Comparison of ENCODE assay signal across 8 mouse cellular contexts in the genomic region with DNA sequence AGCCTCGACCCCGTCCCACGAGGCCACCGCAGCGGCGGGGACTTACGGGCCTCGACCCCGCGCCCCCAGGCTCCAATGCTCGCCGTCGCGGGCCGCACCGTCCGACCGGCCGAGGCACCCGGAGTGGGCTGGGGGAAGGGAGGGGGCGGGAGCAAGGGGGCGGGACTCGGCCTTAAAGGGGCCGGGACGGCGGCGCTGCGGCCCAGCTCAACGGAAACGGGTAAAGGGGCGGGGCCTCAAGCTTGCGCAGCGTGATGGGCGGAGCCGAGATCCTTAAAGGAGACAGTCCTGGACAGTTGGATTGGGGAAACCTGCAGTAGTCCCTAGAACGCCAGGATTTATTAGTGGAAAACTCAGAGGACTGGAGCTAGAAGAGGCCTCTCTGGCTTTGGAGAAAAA. TPM values are rescaled to one million over a fixed set of nuclear protein-coding genes. Genes with fewer than 3 reads are reported as not detected.
DNase-seq lines count a peak whose midpoint lies in the region; ATAC-seq and TF ChIP-seq lines count a peak whose summit lies in the region.

A gene (minus strand): TSS at position 141 of the 399 bp plus-strand sequence.

- TF ChIP-seq CTCF in liver, adult 2 months (IDR thresholded peaks at IDR 0.05; ENCODE audit: low read depth, low read length) = no peak

- H3K36me3 ChIP-seq in heart, embryonic 11.5 days (ENCODE audit: control insufficient read depth, insufficient read depth, low read length) = no peaks in the 10 kb centered on the region
- 0 out of 2 replicates have a peak, but pooled peaks cover 3% of the 10 kb centered on the region for H3K36me3 ChIP-seq in kidney, embryonic 16.5 days (ENCODE audit: insufficient read depth, low read length)
- H3K36me3 ChIP-seq in liver, adult 2 months (ENCODE audit: control insufficient read depth, insufficient read depth, low read length) = peaks cover 13% of the 10 kb centered on the region; the same call in 1 of the 2 replicates
- peaks cover 15% of the 10 kb centered on the region for H3K36me3 ChIP-seq in myocyte (ENCODE audit: control insufficient read depth, insufficient read depth)
- H3K36me3 ChIP-seq in splenic B cell, adult 2 months (ENCODE audit: control insufficient read depth, insufficient read depth, low read length, poor library complexity, severe bottlenecking) = no peaks in the 10 kb centered on the region

- H3K27ac ChIP-seq in heart, embryonic 11.5 days (ENCODE audit: low read depth, low read length) = peak within 1 kb of the TSS; percentile 84
- peak within 1 kb of the TSS; percentile 89 for H3K27ac ChIP-seq in kidney, embryonic 16.5 days (ENCODE audit: low read length)
- H3K27ac ChIP-seq in liver, adult 2 months (replicated peaks; ENCODE audit: insufficient read depth, low read depth, low read length) = peak within 1 kb of the TSS; percentile 98

- WGBS in heart, embryonic 11.5 days (ENCODE audit: insufficient replicate concordance) = 1% methylated on average over 27 of the region's 36 CpGs
- 0% methylated on average over 26 of the region's 36 CpGs for WGBS in kidney, embryonic 16.5 days
- WGBS in liver, adult 2 months = under 1% methylated on average over 36 of the region's 36 CpGs

- TF ChIP-seq POLR2A in liver, adult 2 months (IDR thresholded peaks at IDR 0.05; ENCODE audit: extremely low read depth, insufficient read depth, low read length) = 0 out of 2 replicates have a peak, but pooled peaks have one; percentile 49
- peak; percentile 64 for TF ChIP-seq POLR2A in myocyte (IDR thresholded peaks at IDR 0.05; ENCODE audit: insufficient read length, low read depth)

- H3K4me2 ChIP-seq in heart, embryonic 11.5 days = peak within 1 kb of the TSS; percentile 91
- peak within 1 kb of the TSS; percentile 85 for H3K4me2 ChIP-seq in kidney, embryonic 16.5 days (replicated peaks; ENCODE audit: low read depth, low read length)
- peak within 1 kb of the TSS; percentile 89 for H3K4me2 ChIP-seq in myocyte (ENCODE audit: low read depth)

- peak within 1 kb of the TSS; percentile 94 for H3K4me3 ChIP-seq in heart, embryonic 11.5 days (ENCODE audit: low read depth, low read length)
- H3K4me3 ChIP-seq in kidney, embryonic 16.5 days (ENCODE audit: low read length) = peak within 1 kb of the TSS; percentile 78
- peak within 1 kb of the TSS; percentile 86 for H3K4me3 ChIP-seq in liver, adult 2 months (ENCODE audit: insufficient read depth, low read depth, low read length)
- peak within 1 kb of the TSS; percentile 72 for H3K4me3 ChIP-seq in myocyte

- H3K9me3 ChIP-seq in heart, embryonic 11.5 days (replicated peaks; ENCODE audit: control insufficient read depth, low read length) = no peaks in the 10 kb centered on the region
- no peaks in the 10 kb centered on the region for H3K9me3 ChIP-seq in kidney, embryonic 16.5 days (ENCODE audit: low read length)

- H3K79me2 ChIP-seq in liver, adult 2 months (ENCODE audit: control insufficient read depth, insufficient read depth, low read length) = peaks cover 12% of the 10 kb centered on the region
- peaks cover 30% of the 10 kb centered on the region for H3K79me2 ChIP-seq in myocyte (ENCODE audit: control insufficient read depth, insufficient read depth)

- H3ac ChIP-seq in myocyte (ENCODE audit: control insufficient read depth, insufficient read length) = peak within 1 kb of the TSS; percentile 51

- peak; percentile 93 for DNase-seq in B cell, adult 2 months
- DNase-seq in brain, adult 2 months (ENCODE audit: low read depth, low spot score) = peak; percentile 98
- peak; percentile 89 for DNase-seq in liver, adult 2 months (ENCODE audit: extremely low read depth, low read depth, low spot score)
- DNase-seq in splenic B cell, adult 2 months (ENCODE audit: low read depth, low spot score) = peak; percentile 93

- H3K27me3 ChIP-seq in heart, embryonic 11.5 days (ENCODE audit: control insufficient read depth, insufficient read depth, low read length) = no peaks in the 10 kb centered on the region
- H3K27me3 ChIP-seq in kidney, embryonic 16.5 days (ENCODE audit: insufficient read depth, low read length) = no peaks in the 10 kb centered on the region
- H3K27me3 ChIP-seq in liver, adult 2 months (ENCODE audit: control insufficient read depth, insufficient read depth, low read length) = no peaks in the 10 kb centered on the region
- H3K27me3 ChIP-seq in myocyte (ENCODE audit: control insufficient read depth, insufficient read depth, insufficient read length) = no peaks in the 10 kb centered on the region
- no peaks in the 10 kb centered on the region for H3K27me3 ChIP-seq in splenic B cell, adult 2 months (ENCODE audit: control insufficient read depth, insufficient read depth, low read length, poor library complexity, severe bottlenecking)

- H3K9ac ChIP-seq in heart, embryonic 11.5 days (ENCODE audit: low read depth, low read length) = peak within 1 kb of the TSS; percentile 85
- H3K9ac ChIP-seq in kidney, embryonic 16.5 days (replicated peaks; ENCODE audit: low read length) = peak within 1 kb of the TSS; percentile 84
- peak within 1 kb of the TSS; percentile 94 for H3K9ac ChIP-seq in liver, adult 2 months (ENCODE audit: low read depth, low read length)

- peak; percentile 91 for ATAC-seq in erythroblast, adult 5-6 weeks (replicated peaks; ENCODE audit: low FRiP score, poor library complexity, severe bottlenecking)
- ATAC-seq in heart, embryonic 11.5 days (replicated peaks; ENCODE audit: insufficient number of reproducible peaks, low FRiP score, low TSS enrichment) = peak; percentile 92
- peak; percentile 95 for ATAC-seq in kidney, embryonic 16.5 days (ENCODE audit: low FRiP score, low TSS enrichment)

- H3K4me1 ChIP-seq in heart, embryonic 11.5 days (ENCODE audit: control insufficient read depth, insufficient read depth, low read length) = peaks cover 5% of the 10 kb centered on the region; the same call in 1 of the 2 replicates
- peaks cover 9% of the 10 kb centered on the region; the same call in 1 of the 2 replicates for H3K4me1 ChIP-seq in kidney, embryonic 16.5 days (ENCODE audit: insufficient read depth, low read length)
- H3K4me1 ChIP-seq in liver, adult 2 months (ENCODE audit: control insufficient read depth, insufficient read depth, low read length) = peaks cover 22% of the 10 kb centered on the region

TF ChIP-seq in myocyte, 11 proteins besides CTCF, POLR2A, EP300 and RAD21:
- TF ChIP-seq SRF (IDR thresholded peaks at IDR 0.05; ENCODE audit: control insufficient read depth, insufficient read length, low read depth) = no peak
- no peak for TF ChIP-seq TCF3 (IDR thresholded peaks at IDR 0.05; ENCODE audit: insufficient read length, low read depth)
- TF ChIP-seq E2F4 (IDR thresholded peaks at IDR 0.05; ENCODE audit: insufficient read depth) = no peak
- TF ChIP-seq MAX (IDR thresholded peaks at IDR 0.05; ENCODE audit: low read depth) = no peak
- TF ChIP-seq REST (IDR thresholded peaks at IDR 0.05; ENCODE audit: insufficient read depth, insufficient read length) = no peak

RNA-seq across cellular contexts. Expression of the gene that starts here (rescaled TPM):
- 3.8 TPM in 2 replicates for total RNA-seq in erythroblast, adult 5-6 weeks (2015; ENCODE audit: low replicate concordance)
- 5.2 and 7.0 TPM in 2 replicates for total RNA-seq in erythroblast, adult 5-6 weeks (2017; ENCODE audit: low replicate concordance)
- polyA plus RNA-seq in heart, embryonic 11.5 days (2014; fragmentation: Nextera tagmentation; extraction: Ambion mirVana) = 17.8 and 22.1 TPM in 2 replicates
- 50.1 and 56.1 TPM in 2 replicates for polyA plus RNA-seq in kidney, embryonic 16.5 days (2015; fragmentation: Nextera tagmentation; extraction: Ambion mirVana)
- total RNA-seq in liver, adult 2 months (2014; rRNA removed) = 73.7 and 88.4 TPM in 2 replicates
- polyA plus RNA-seq in liver, adult 2 months (2012; rRNA removed) = 79.3 and 86.3 TPM in 2 replicates
- 33.4 TPM for polyA plus RNA-seq in myocyte (2012; fragmentation: generic; extraction: Trizol)

Comparison
In these comparisons a context has a peak if more than half of its experiments do, and no peak if none do; other contexts are left out.
1. Peak in every context shown above with its lines: DNase-seq, ATAC-seq, H3K4me3 ChIP-seq and H3K27ac ChIP-seq.